Mouse (Mus musculus) C2C12 (cell line): Measurements from ENCODE around the gene Sv2b.
"Not testable (repeated sequence)": the region's sequence is repeated elsewhere in the genome, so short reads cannot be mapped to it uniquely, and the experiment has no call there.

Source experiments
- CEBPB ChIP-seq: IDR thresholded peaks from one replicate; pipeline ENCODE4 v1.6.1; 2011; ENCODE audit warnings: low read depth, mild to moderate bottlenecking, control low read depth, moderate library complexity
- CTCF ChIP-seq: IDR thresholded peaks from one replicate; pipeline ENCODE4 v1.5.1; 2011; ENCODE audit not compliant: control insufficient read depth, insufficient read depth, insufficient read length
- MAX ChIP-seq: IDR thresholded peaks from one replicate; pipeline ENCODE4 v1.6.1; 2011; ENCODE audit warnings: mild to moderate bottlenecking, control low read depth
- USF1 ChIP-seq: IDR thresholded peaks from one replicate; pipeline ENCODE4 v1.6.1; 2011; ENCODE audit warnings: low read depth, mild to moderate bottlenecking, control low read depth, moderate library complexity

GRCm38 (mm10) chr7:75322742-75323141 is 13.7 kb upstream of the Sv2b start:
- not testable (repeated sequence) for TF ChIP-seq CTCF, USF1, CEBPB, MAX
